Mouse (Mus musculus) E14TG2a.4 (cell line): Measurements from ENCODE around the gene Kcnd3.

Source experiments
- CTCF ChIP-seq: conservative IDR thresholded peaks from 2 replicates; pipeline ENCODE4 v1.5.1; 2014; ENCODE audit warnings: low read length
- NANOG ChIP-seq: IDR thresholded peaks from 2 replicates; pipeline ENCODE4 v1.6.1; 2014; ENCODE audit warnings: borderline replicate concordance, low read length, mixed read lengths

GRCm38 (mm10) chr3:105538406-105538805 is 86.3 kb downstream of the Kcnd3 start:
- TF ChIP-seq CTCF (no peak), NANOG (no peak)
